Mouse (Mus musculus): Measurements from ENCODE around the gene Olfr1274-ps. TPM values are rescaled to one million over a fixed set of nuclear protein-coding genes. Genes with fewer than 3 reads are reported as not detected.

The Olfr1274-ps gene
- polyA plus RNA-seq, 1 experiment from 2014 or later = not detected

Other genes starting within 250 kb of the Olfr1274-ps start
- gene Olfr1270, start 245.6 kb upstream of the Olfr1274-ps start, polyA plus RNA-seq (2014; fragmentation: Nextera tagmentation; extraction: Ambion mirVana) = not detected in 2 replicates
- gene Olfr1506, start 174.2 kb upstream of the Olfr1274-ps start, polyA plus RNA-seq (2014; fragmentation: Nextera tagmentation; extraction: Ambion mirVana) = not detected in 2 replicates
- not detected in 2 replicates for gene Olfr142, start 141.1 kb upstream of the Olfr1274-ps start, polyA plus RNA-seq (2014; fragmentation: Nextera tagmentation; extraction: Ambion mirVana)
- not detected in 2 replicates for gene Olfr1271, start 127.7 kb upstream of the Olfr1274-ps start, polyA plus RNA-seq (2014; fragmentation: Nextera tagmentation; extraction: Ambion mirVana)
- gene Olfr1272, start 105.8 kb upstream of the Olfr1274-ps start, polyA plus RNA-seq (2014; fragmentation: Nextera tagmentation; extraction: Ambion mirVana) = not detected in 2 replicates
- gene Gm13769, start 76.5 kb upstream of the Olfr1274-ps start, polyA plus RNA-seq (2014; fragmentation: Nextera tagmentation; extraction: Ambion mirVana) = not detected in 2 replicates
- gene Ptprj, start 182.0 kb downstream of the Olfr1274-ps start, polyA plus RNA-seq (2014; fragmentation: Nextera tagmentation; extraction: Ambion mirVana) = 8.3 and 8.5 TPM in 2 replicates

Measured in intestine, embryonic 14.5 days (tissue).